Mouse (Mus musculus): Measurements from ENCODE around the gene Sucla2.

GRCm38 (mm10) chr14:73634356-73634755 lies 109.2 kb downstream of the Sucla2 start:
- no peak for TF ChIP-seq CHD1 (IDR thresholded peaks at IDR 0.05; ENCODE audit: low read depth, low read length)
- TF ChIP-seq UBTF (IDR thresholded peaks at IDR 0.05; ENCODE audit: low read depth, low read length) = no peak
- TF ChIP-seq TCF12 (IDR thresholded peaks at IDR 0.05; ENCODE audit: low read depth, low read length) = no peak
- TF ChIP-seq CTCF (conservative IDR thresholded peaks at IDR 0.05 in 1 of 2, IDR thresholded peaks at IDR 0.05 in 1 of 2; ENCODE audit: low read depth in 2 of 2, low read length in 2 of 2) = no peak
- TF ChIP-seq JUND (conservative IDR thresholded peaks at IDR 0.05; ENCODE audit: low read depth, low read length) = no peak
- no peak for TF ChIP-seq POLR2A (IDR thresholded peaks at IDR 0.05; ENCODE audit: low read depth, low read length)
- TF ChIP-seq MAX (IDR thresholded peaks at IDR 0.05; ENCODE audit: low read length) = no peak
- TF ChIP-seq MAZ (IDR thresholded peaks at IDR 0.05; ENCODE audit: low read depth, low read length) = no peak
- TF ChIP-seq MEF2A (IDR thresholded peaks at IDR 0.05; ENCODE audit: borderline replicate concordance, low read depth, low read length) = no peak
- TF ChIP-seq MAFK (IDR thresholded peaks at IDR 0.05; ENCODE audit: insufficient replicate concordance, low read length) = no peak
- no peak for TF ChIP-seq POLR2AphosphoS2 (IDR thresholded peaks at IDR 0.05; ENCODE audit: low read depth, low read length)
